In the genomic region with DNA sequence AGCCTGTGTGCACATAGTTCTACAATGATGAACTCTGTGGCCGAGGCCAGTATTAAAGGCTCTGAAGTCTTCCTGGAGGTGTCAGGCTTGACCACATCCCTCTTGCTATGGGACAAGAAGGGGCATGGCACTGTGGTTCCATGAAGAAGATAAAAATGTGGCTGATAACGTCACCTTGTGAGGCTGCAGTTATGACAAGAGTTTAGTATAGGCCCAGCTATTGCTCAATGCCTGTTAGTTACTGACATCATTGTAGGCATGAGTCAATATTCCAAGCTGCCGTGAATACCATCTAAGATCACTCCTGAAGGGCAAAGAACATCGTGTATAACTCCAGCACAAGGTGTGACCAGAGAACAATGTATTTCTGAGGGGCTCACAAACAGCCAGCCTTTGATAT, we compare ENCODE assay signal across 21 mouse cellular contexts.
DNase-seq lines count a peak whose midpoint lies in the region; ATAC-seq and TF ChIP-seq lines count a peak whose summit lies in the region.
"Had no signal": no experiment of that assay in that cellular context is flagged by ENCODE, and none has a peak within 500 bp of the region (broad histone marks: within the 10 kb centered on the region; RNA-seq: fewer than 3 reads in every experiment).

No protein-coding gene starts in this region.

- peak; percentile 57 for TF ChIP-seq EP300 in stomach, postnatal 0 days (optimal IDR thresholded peaks at IDR 0.05)

- H3K27me3 ChIP-seq in heart, embryonic 14.5 days (ENCODE audit: control insufficient read depth, insufficient read depth, low read length): no peaks in the 10 kb centered on the region
- H3K27me3 ChIP-seq in midbrain, embryonic 11.5 days (ENCODE audit: control insufficient read depth, insufficient read depth, low read length): no peaks in the 10 kb centered on the region
- no peaks in the 10 kb centered on the region for H3K27me3 ChIP-seq in midbrain, embryonic 15.5 days (replicated peaks)
- no peaks in the 10 kb centered on the region for H3K27me3 ChIP-seq in intestine, postnatal 0 days (replicated peaks; ENCODE audit: control insufficient read depth, insufficient read depth, low read length)
- no peaks in the 10 kb centered on the region for H3K27me3 ChIP-seq in stomach, postnatal 0 days (ENCODE audit: control insufficient read depth, insufficient read depth, low read length)
- H3K27me3 ChIP-seq: hindbrain, embryonic 15.5 days had no signal

- no peak for DNase-seq in heart, postnatal 25 days (ENCODE audit: low spot score)
- peak; percentile 45 for DNase-seq in midbrain, embryonic 11.5 days (ENCODE audit: low spot score, missing footprints)
- DNase-seq in stomach, postnatal 0 days (ENCODE audit: low spot score): no peak
- no peak for DNase-seq in thymus, postnatal 36 days
- no peak for DNase-seq in cerebellum, adult 9-10 months
- DNase-seq: cerebellum, postnatal 14 days; gastrocnemius, postnatal 36 days; kidney, adult 2 months; kidney, postnatal 14 days; lung, adult 18-20 months; lung, postnatal 4 days; thymus, postnatal 25 days had no signal

- no peak for ATAC-seq in heart, embryonic 14.5 days (ENCODE audit: insufficient number of reproducible peaks, insufficient read depth, low FRiP score, low read depth)
- no peak for ATAC-seq in midbrain, embryonic 11.5 days (ENCODE audit: low FRiP score)
- ATAC-seq in midbrain, embryonic 15.5 days (replicated peaks): no peak
- peak; percentile 94 for ATAC-seq in intestine, postnatal 0 days
- peak; percentile 88 for ATAC-seq in stomach, postnatal 0 days (ENCODE audit: low FRiP score, low TSS enrichment)
- ATAC-seq: forebrain, embryonic 14.5 days; midbrain, embryonic 13.5 days had no signal

- no peaks in the 10 kb centered on the region for H3K9me3 ChIP-seq in heart, embryonic 14.5 days (ENCODE audit: control insufficient read depth, low read length)
- no peaks in the 10 kb centered on the region for H3K9me3 ChIP-seq in midbrain, embryonic 11.5 days (ENCODE audit: control insufficient read depth, low read length)
- no peaks in the 10 kb centered on the region for H3K9me3 ChIP-seq in midbrain, embryonic 15.5 days
- no peaks in the 10 kb centered on the region for H3K9me3 ChIP-seq in intestine, postnatal 0 days (ENCODE audit: control insufficient read depth)
- H3K9me3 ChIP-seq in stomach, postnatal 0 days (ENCODE audit: control insufficient read depth, low read length): no peaks in the 10 kb centered on the region
- H3K9me3 ChIP-seq: embryonic facial prominence, embryonic 10.5 days; hindbrain, embryonic 15.5 days; midbrain, embryonic 13.5 days had no signal

- no peak overlapping the region for H3K4me3 ChIP-seq in heart, embryonic 14.5 days (ENCODE audit: control insufficient read depth in 1 of 2, insufficient read depth in 1 of 2, low read depth in 1 of 2, low read length in 2 of 2)
- H3K4me3 ChIP-seq in midbrain, embryonic 11.5 days (ENCODE audit: low read depth, low read length): no peak overlapping the region
- H3K4me3 ChIP-seq in midbrain, embryonic 15.5 days: no peak overlapping the region
- no peak overlapping the region for H3K4me3 ChIP-seq in intestine, postnatal 0 days (ENCODE audit: low read depth, low read length)
- H3K4me3 ChIP-seq in stomach, postnatal 0 days (ENCODE audit: low read depth, low read length): no peak overlapping the region
- H3K4me3 ChIP-seq: embryonic facial prominence, embryonic 10.5 days; erythroblast, embryonic 14.5 days; hindbrain, embryonic 15.5 days; left cerebral cortex, adult 2 months; midbrain, embryonic 13.5 days had no signal

- H3K4me1 ChIP-seq in heart, embryonic 14.5 days (ENCODE audit: control insufficient read depth in 2 of 2, insufficient read depth in 2 of 2, low read length in 2 of 2): peaks cover 33 to 76% of the 10 kb centered on the region in 2 experiments
- peaks cover 37% of the 10 kb centered on the region for H3K4me1 ChIP-seq in midbrain, embryonic 11.5 days (ENCODE audit: control insufficient read depth, insufficient read depth, low read length)
- H3K4me1 ChIP-seq in midbrain, embryonic 15.5 days: peaks cover 35% of the 10 kb centered on the region
- peaks cover 8% of the 10 kb centered on the region for H3K4me1 ChIP-seq in intestine, postnatal 0 days (replicated peaks; ENCODE audit: control insufficient read depth, insufficient read depth, low read length)
- H3K4me1 ChIP-seq in stomach, postnatal 0 days (replicated peaks; ENCODE audit: control insufficient read depth, insufficient read depth): peaks cover 8% of the 10 kb centered on the region

- no peak overlapping the region for H3K4me2 ChIP-seq in heart, embryonic 14.5 days (ENCODE audit: low read length)
- H3K4me2 ChIP-seq in midbrain, embryonic 11.5 days: no peak overlapping the region
- no peak overlapping the region for H3K4me2 ChIP-seq in midbrain, embryonic 15.5 days
- H3K4me2 ChIP-seq in intestine, postnatal 0 days (replicated peaks; ENCODE audit: low read depth): no peak overlapping the region
- H3K4me2 ChIP-seq in stomach, postnatal 0 days (replicated peaks; ENCODE audit: low read depth): no peak overlapping the region
- H3K4me2 ChIP-seq: hindbrain, embryonic 15.5 days; midbrain, embryonic 13.5 days had no signal

- no peaks in the 10 kb centered on the region for H3K36me3 ChIP-seq in heart, embryonic 14.5 days (ENCODE audit: control insufficient read depth, insufficient read depth, low read length)
- no peaks in the 10 kb centered on the region for H3K36me3 ChIP-seq in midbrain, embryonic 11.5 days (ENCODE audit: control insufficient read depth, insufficient read depth, low read length)
- H3K36me3 ChIP-seq in midbrain, embryonic 15.5 days (replicated peaks): no peaks in the 10 kb centered on the region
- H3K36me3 ChIP-seq in intestine, postnatal 0 days (ENCODE audit: control insufficient read depth, insufficient read depth): no peaks in the 10 kb centered on the region
- no peaks in the 10 kb centered on the region for H3K36me3 ChIP-seq in stomach, postnatal 0 days (ENCODE audit: control insufficient read depth, insufficient read depth, low read length)
- H3K36me3 ChIP-seq: embryonic facial prominence, embryonic 10.5 days; hindbrain, embryonic 15.5 days; midbrain, embryonic 13.5 days had no signal

- peak; percentile 44 for TF ChIP-seq CTCF in intestine, postnatal 0 days (IDR thresholded peaks at IDR 0.05; ENCODE audit: low read depth)
- TF ChIP-seq CTCF in stomach, postnatal 0 days (IDR thresholded peaks at IDR 0.05; ENCODE audit: low read depth): peak; percentile 16; the same call in 1 of the 2 replicates

- intact Hi-C loops in heart, postnatal 25 days (cut with DNase I): no loop called here

- 54% methylated on average over 4 of the region's 4 CpGs for WGBS in heart, embryonic 14.5 days
- 88% methylated on average over 4 of the region's 4 CpGs for WGBS in midbrain, embryonic 11.5 days
- 90% methylated on average over 4 of the region's 4 CpGs for WGBS in midbrain, embryonic 15.5 days
- 43% methylated on average over 4 of the region's 4 CpGs for WGBS in intestine, postnatal 0 days
- WGBS in stomach, postnatal 0 days: 66% methylated on average over 4 of the region's 4 CpGs

- peak overlapping the region; percentile 50 to 95; a peak in 3 of 4 replicates for H3K27ac ChIP-seq in heart, embryonic 14.5 days (replicated peaks in 1 of 2; ENCODE audit: control insufficient read depth in 1 of 2, insufficient read depth in 1 of 2, low read depth in 2 of 2, low read length in 2 of 2)
- H3K27ac ChIP-seq in midbrain, embryonic 11.5 days (ENCODE audit: low read depth, low read length): no peak overlapping the region
- H3K27ac ChIP-seq in midbrain, embryonic 15.5 days: no peak overlapping the region
- H3K27ac ChIP-seq in intestine, postnatal 0 days (ENCODE audit: low read depth, low read length): peak overlapping the region; percentile 73
- no peak overlapping the region for H3K27ac ChIP-seq in stomach, postnatal 0 days (replicated peaks)
- H3K27ac ChIP-seq: embryonic facial prominence, embryonic 10.5 days; hindbrain, embryonic 15.5 days; left cerebral cortex, adult 2 months; midbrain, embryonic 13.5 days had no signal

- no peak overlapping the region for H3K9ac ChIP-seq in heart, embryonic 14.5 days (ENCODE audit: low read length)
- H3K9ac ChIP-seq in midbrain, embryonic 11.5 days (ENCODE audit: low read length): no peak overlapping the region
- H3K9ac ChIP-seq in midbrain, embryonic 15.5 days: no peak overlapping the region
- H3K9ac ChIP-seq in intestine, postnatal 0 days (ENCODE audit: low read depth, low read length): no peak overlapping the region
- no peak overlapping the region for H3K9ac ChIP-seq in stomach, postnatal 0 days (ENCODE audit: low read length)
- H3K9ac ChIP-seq: hindbrain, embryonic 15.5 days; midbrain, embryonic 13.5 days had no signal

Comparison
In these comparisons a context has a peak if more than half of its experiments do, and no peak if none do; other contexts are left out.
1. ATAC-seq: peak in intestine, postnatal 0 days (single experiment) and stomach, postnatal 0 days (single experiment); none in heart, embryonic 14.5 days (single experiment), midbrain, embryonic 11.5 days (single experiment) and midbrain, embryonic 15.5 days (single experiment).
2. H3K27ac ChIP-seq: peak in heart, embryonic 14.5 days (2 of 2) and intestine, postnatal 0 days (single experiment); none in midbrain, embryonic 11.5 days (single experiment), midbrain, embryonic 15.5 days (single experiment) and stomach, postnatal 0 days (single experiment).